Mouse (Mus musculus): ENCODE measurements at regions not wholly inside any gene's neighbourhood (a gene's known extent, or its start where the extent isn't known, plus 50 kb on each side); places are given as distances from the start of the nearest gene placed in this dataset.

DNA sequence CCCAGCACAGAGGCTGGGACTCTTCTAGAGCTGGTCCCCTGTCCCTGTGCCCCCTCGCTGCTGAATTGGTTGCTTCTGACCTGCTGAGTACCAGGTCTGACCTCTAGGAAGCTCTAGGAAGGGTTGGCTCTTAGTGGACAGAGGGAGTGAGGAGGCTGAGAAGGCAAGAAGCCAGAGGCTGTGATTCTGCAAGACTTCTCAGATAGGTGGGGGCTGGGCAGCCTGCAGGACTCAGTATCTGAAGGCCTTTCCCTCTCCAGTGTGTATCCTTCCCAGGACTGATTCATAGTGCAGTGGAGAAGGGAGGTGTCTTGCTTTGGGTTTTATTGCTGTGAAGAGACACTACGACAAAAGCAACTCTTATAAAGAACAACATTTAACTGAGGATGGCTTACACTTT lies 106.6 kb downstream of the Olfm1 start:
- no peaks in the 10 kb centered on the region for H3K9me3 ChIP-seq (replicated peaks; ENCODE audit: insufficient read depth, low read length)
- TF ChIP-seq MAZ (IDR thresholded peaks at IDR 0.05; ENCODE audit: low read depth, low read length) (no peak), TCF12 (IDR thresholded peaks at IDR 0.05; ENCODE audit: low read depth, low read length) (no peak), ELF1 (IDR thresholded peaks at IDR 0.05; ENCODE audit: low read depth, low read length) (no peak), NRF1 (IDR thresholded peaks at IDR 0.05; ENCODE audit: insufficient read depth, low read depth, low read length, poor library complexity, severe bottlenecking) (no peak), POLR2AphosphoS5 (IDR thresholded peaks at IDR 0.05; ENCODE audit: borderline replicate concordance, low read depth, low read length) (no peak), CHD2 (IDR thresholded peaks at IDR 0.05; ENCODE audit: low read length) (no peak), MAFK (IDR thresholded peaks at IDR 0.05; ENCODE audit: borderline replicate concordance, low read depth, low read length) (no peak), ZMIZ1 (IDR thresholded peaks at IDR 0.05; ENCODE audit: low read depth, low read length) (no peak), TAL1 (IDR thresholded peaks at IDR 0.05; ENCODE audit: low read length) (no peak)
- no peaks in the 10 kb centered on the region for H3K79me2 ChIP-seq (ENCODE audit: control insufficient read depth, insufficient read depth, low read length, poor library complexity)
- H3K27me3 ChIP-seq (ENCODE audit: control insufficient read depth in 1 of 2, insufficient read depth in 2 of 2, low read length in 2 of 2) = peaks cover 0 to 6% of the 10 kb centered on the region in 2 experiments; a peak in 3 of 4 replicates
- no peak overlapping the region for H3K27ac ChIP-seq (ENCODE audit: control insufficient read depth, low read depth, low read length)
- H3K4me3 ChIP-seq (ENCODE audit: control insufficient read depth in 1 of 2, insufficient read depth in 1 of 2, low read depth in 2 of 2, low read length in 2 of 2) = no peak overlapping the region
- no peaks in the 10 kb centered on the region for H3K4me1 ChIP-seq (ENCODE audit: control insufficient read depth in 1 of 2, insufficient read depth in 2 of 2, low read length in 2 of 2)
- no peak for DNase-seq (ENCODE audit: low read depth, low spot score)
- H3K9ac ChIP-seq (ENCODE audit: control insufficient read depth, low read depth, low read length, poor library complexity, severe bottlenecking) = no peak overlapping the region
- no peaks in the 10 kb centered on the region for H3K36me3 ChIP-seq (ENCODE audit: control insufficient read depth in 1 of 2, insufficient read depth in 2 of 2, low read length in 2 of 2)

- H3K79me2 ChIP-seq (ENCODE audit: control insufficient read depth, insufficient read depth, low read length, poor library complexity) = no peaks in the 10 kb centered on the region
- no peak overlapping the region for H3K27ac ChIP-seq (ENCODE audit: control insufficient read depth, low read depth, low read length)
- H3K9me3 ChIP-seq (replicated peaks; ENCODE audit: insufficient read depth, low read length) = no peaks in the 10 kb centered on the region
- no peaks in the 10 kb centered on the region for H3K4me1 ChIP-seq (ENCODE audit: control insufficient read depth in 1 of 2, insufficient read depth in 2 of 2, low read length in 2 of 2)
- H3K9ac ChIP-seq (ENCODE audit: control insufficient read depth, low read depth, low read length, poor library complexity, severe bottlenecking) = no peak overlapping the region
- no peak overlapping the region for H3K4me3 ChIP-seq (ENCODE audit: control insufficient read depth in 1 of 2, insufficient read depth in 1 of 2, low read depth in 2 of 2, low read length in 2 of 2)
- H3K27me3 ChIP-seq (ENCODE audit: control insufficient read depth in 1 of 2, insufficient read depth in 2 of 2, low read length in 2 of 2) = peaks cover 0 to 6% of the 10 kb centered on the region in 2 experiments; a peak in 3 of 4 replicates
- no peak for TF ChIP-seq GATA1 (IDR thresholded peaks at IDR 0.05; ENCODE audit: low read depth, low read length)
- TF ChIP-seq ETS1 (IDR thresholded peaks at IDR 0.05; ENCODE audit: low read depth, low read length) = no peak
- no peak for TF ChIP-seq E2F4 (IDR thresholded peaks at IDR 0.05; ENCODE audit: borderline replicate concordance, low read depth, low read length)
- no peak for TF ChIP-seq NRF1 (IDR thresholded peaks at IDR 0.05; ENCODE audit: insufficient read depth, low read depth, low read length, poor library complexity, severe bottlenecking)
- no peaks in the 10 kb centered on the region for H3K36me3 ChIP-seq (ENCODE audit: control insufficient read depth in 1 of 2, insufficient read depth in 2 of 2, low read length in 2 of 2)
- no peak for DNase-seq (ENCODE audit: low read depth, low spot score)
Observed at GRCm38 (mm10) chr2:28301313-28301712, 108.5 kb downstream of the Olfm1 start.

- H3K9me3 ChIP-seq (replicated peaks; ENCODE audit: insufficient read depth, low read length) = no peaks in the 10 kb centered on the region
- no peaks in the 10 kb centered on the region for H3K36me3 ChIP-seq (ENCODE audit: control insufficient read depth in 1 of 2, insufficient read depth in 2 of 2, low read length in 2 of 2)
- no peak for TF ChIP-seq MYB (IDR thresholded peaks at IDR 0.05; ENCODE audit: low read depth, low read length)
- TF ChIP-seq SMC3 (IDR thresholded peaks at IDR 0.05; ENCODE audit: low read depth, low read length) = no peak
- no peak for TF ChIP-seq MAZ (IDR thresholded peaks at IDR 0.05; ENCODE audit: low read depth, low read length)
- no peak for TF ChIP-seq HCFC1 (IDR thresholded peaks at IDR 0.05; ENCODE audit: low read depth, low read length)
- TF ChIP-seq CHD2 (IDR thresholded peaks at IDR 0.05; ENCODE audit: low read length) = no peak
- H3K4me1 ChIP-seq (ENCODE audit: control insufficient read depth in 1 of 2, insufficient read depth in 2 of 2, low read length in 2 of 2) = no peaks in the 10 kb centered on the region
- no peak overlapping the region for H3K27ac ChIP-seq (ENCODE audit: control insufficient read depth, low read depth, low read length)
- H3K79me2 ChIP-seq (ENCODE audit: control insufficient read depth, insufficient read depth, low read length, poor library complexity) = no peaks in the 10 kb centered on the region
- DNase-seq (ENCODE audit: low read depth, low spot score) = no peak
- H3K27me3 ChIP-seq (ENCODE audit: control insufficient read depth in 1 of 2, insufficient read depth in 2 of 2, low read length in 2 of 2) = peaks cover 0 to 10% of the 10 kb centered on the region in 2 experiments
- no peak overlapping the region for H3K4me3 ChIP-seq (ENCODE audit: control insufficient read depth in 1 of 2, insufficient read depth in 1 of 2, low read depth in 2 of 2, low read length in 2 of 2)
- no peak overlapping the region for H3K9ac ChIP-seq (ENCODE audit: control insufficient read depth, low read depth, low read length, poor library complexity, severe bottlenecking)
Observed at GRCm38 (mm10) chr2:28303936-28304335, 111.1 kb downstream of the Olfm1 start.
